Mouse (Mus musculus) bone marrow, adult 2 months (tissue): Measurements from ENCODE around the gene Glp2r.

Experiments
- CTCF ChIP-seq: fragments of 200-500 bp; IDR thresholded peaks from 2 replicates; pipeline ENCODE4 v1.5.1; 2011; ENCODE audit warnings: low read length, control low read depth; ENCODE audit not compliant: control insufficient read depth, insufficient read depth
- POLR2A ChIP-seq: fragments of 200-500 bp; IDR thresholded peaks from 2 replicates; pipeline ENCODE4 v1.6.1; 2011; ENCODE audit warnings: low read depth, mild to moderate bottlenecking, control low read depth, low read length, borderline replicate concordance; ENCODE audit not compliant: control insufficient read depth

GRCm38 (mm10) chr11:67642835-67643234 is 128.1 kb downstream of the Glp2r start:
- TF ChIP-seq CTCF (no peak), POLR2A (no peak)
